Mouse (Mus musculus) forebrain, embryonic 14.5 days (tissue): ENCODE data around the gene Srek1ip1. TPM values are rescaled to one million over a fixed set of nuclear protein-coding genes. Genes with fewer than 3 reads are reported as not detected.

Experiments used
- ATAC-seq: fragments of 200-750 bp; cut with Nextera tagmentation; 2 replicates; pipeline ENCODE4 v1.8.0; 2017; ENCODE audit warnings: mild to moderate bottlenecking, moderate library complexity
- DNase-seq: peaks from one replicate; pipeline ENCODE4 v3.0.0-alpha.2; 2015; ENCODE audit warnings: low spot score
- H3K27ac ChIP-seq: fragments of 300-500 bp; sonication (generic); 2 replicates; pipeline ENCODE4 v1.5.1; 2014; ENCODE audit warnings: low read depth, mild to moderate bottlenecking, control low read depth, low read length, moderate library complexity
- H3K27me3 ChIP-seq: fragments of 300-500 bp; sonication (generic); replicated peaks from 2 replicates; pipeline ENCODE4 v1.6.1; 2014; ENCODE audit warnings: low read length, control low read depth, mixed read lengths; ENCODE audit not compliant: control insufficient read depth, insufficient read depth
- H3K36me3 ChIP-seq: fragments of 300-500 bp; sonication (generic); 2 replicates; pipeline ENCODE4 v1.6.1; 2014; ENCODE audit warnings: low read length, control low read depth; ENCODE audit not compliant: control insufficient read depth, insufficient read depth
- H3K4me1 ChIP-seq: fragments of 300-500 bp; sonication (generic); 2 replicates; pipeline ENCODE4 v1.6.1; 2014; ENCODE audit warnings: antibody characterized with exemption, low read length, control low read depth; ENCODE audit not compliant: control insufficient read depth, insufficient read depth
- H3K4me2 ChIP-seq: fragments of 300-500 bp; sonication (generic); 2 replicates; pipeline ENCODE4 v1.6.1; 2014; ENCODE audit warnings: mild to moderate bottlenecking, control low read depth, low read length
- H3K4me3 ChIP-seq: fragments of 300-500 bp; sonication (generic); 2 replicates; pipeline ENCODE4 v1.5.1; 2014; ENCODE audit warnings: low read depth, low read length, control low read depth
- H3K9ac ChIP-seq: fragments of 300-500 bp; sonication (generic); 2 replicates; pipeline ENCODE4 v1.6.1; 2014; ENCODE audit warnings: mild to moderate bottlenecking, low read length, control low read depth, moderate library complexity
- H3K9me3 ChIP-seq: fragments of 300-500 bp; sonication (generic); replicated peaks from 2 replicates; pipeline ENCODE4 v1.6.1; 2016; ENCODE audit warnings: low read length, control low read depth, mixed read lengths; ENCODE audit not compliant: control insufficient read depth
- WGBS: fragments of 180-500 bp; shearing (Covaris S2); extraction: QIAGEN DNeasy Blood & Tissue Kit; methylation state at CpG from one replicate; pipeline ENCODE4 v1.1.7; 2014; 5-methylcytosine and 5-hydroxymethylcytosine counted together
- polyA plus RNA-seq: library from polyadenylated mRNA; unstranded; fragments of >200 nt; fragmentation: Nextera tagmentation; extraction: Ambion mirVana; gene quantifications from 2 replicates; pipeline ENCODE4 v1.2.1, GENCODE M21; 2014

Srek1ip1 gene
- polyA plus RNA-seq, 1 experiment from 2014 or later, result 20.4 TPM

DNA sequence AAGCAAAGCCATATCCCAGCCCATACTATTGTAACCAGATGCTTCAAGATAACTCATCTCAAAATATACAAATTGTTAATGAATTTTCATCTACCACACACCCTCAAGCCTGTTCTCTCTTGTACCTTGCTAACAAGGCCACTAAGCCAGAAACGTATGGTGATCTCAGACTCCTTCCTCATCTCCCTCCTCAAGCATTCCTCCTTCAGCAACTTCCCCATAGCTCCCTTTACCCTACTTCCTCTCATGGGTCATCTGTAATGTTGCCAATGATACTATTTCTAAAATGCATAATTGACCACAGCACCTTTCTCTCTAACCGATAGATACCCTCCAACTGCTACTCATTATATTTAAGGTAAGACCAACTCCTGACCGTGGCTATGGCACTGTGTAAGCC lies 2.1 kb downstream of the Srek1ip1 start:
- no peak for ATAC-seq
- H3K27ac ChIP-seq, result no peak overlapping the region
- WGBS, result 89% methylated on average over 3 of the region's 3 CpGs
- no peak overlapping the region for H3K9ac ChIP-seq
- no peak overlapping the region for H3K4me3 ChIP-seq
- no peaks in the 10 kb centered on the region for H3K9me3 ChIP-seq
- no peaks in the 10 kb centered on the region for H3K27me3 ChIP-seq
- peaks cover 19% of the 10 kb centered on the region for H3K36me3 ChIP-seq
- H3K4me1 ChIP-seq, result no peaks in the 10 kb centered on the region
- no peak for DNase-seq
- no peak overlapping the region for H3K4me2 ChIP-seq

DNA sequence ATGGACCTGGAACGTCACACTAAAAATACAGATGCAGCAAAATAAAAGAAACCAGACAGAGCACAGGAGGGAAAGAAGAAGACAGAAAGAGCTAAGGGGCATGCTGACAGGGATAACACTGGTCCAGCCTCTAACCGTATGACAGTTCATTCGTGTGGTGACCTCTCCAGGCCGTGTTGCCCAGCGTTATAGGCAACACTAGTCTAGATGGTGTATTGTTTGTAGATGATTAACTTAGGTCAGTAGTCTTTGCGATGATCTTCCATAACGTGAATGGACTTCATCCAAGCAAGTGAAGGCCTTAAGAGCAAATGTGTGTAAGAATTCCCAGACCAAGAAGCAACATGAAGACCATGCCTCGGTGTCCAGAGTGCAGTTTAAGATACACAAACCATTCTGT lies 6.8 kb downstream of the Srek1ip1 start:
- Histone ChIP-seq H3K4me3 (no peak overlapping the region), H3K9me3 (no peaks in the 10 kb centered on the region), H3K27ac (no peak overlapping the region), H3K36me3 (peaks cover 25% of the 10 kb centered on the region), H3K4me2 (no peak overlapping the region), H3K27me3 (no peaks in the 10 kb centered on the region), H3K4me1 (no peaks in the 10 kb centered on the region), H3K9ac (no peak overlapping the region)
- DNase-seq (no peak), ATAC-seq (no peak)
- WGBS, result 94% methylated on average over 8 of the region's 8 CpGs

DNA sequence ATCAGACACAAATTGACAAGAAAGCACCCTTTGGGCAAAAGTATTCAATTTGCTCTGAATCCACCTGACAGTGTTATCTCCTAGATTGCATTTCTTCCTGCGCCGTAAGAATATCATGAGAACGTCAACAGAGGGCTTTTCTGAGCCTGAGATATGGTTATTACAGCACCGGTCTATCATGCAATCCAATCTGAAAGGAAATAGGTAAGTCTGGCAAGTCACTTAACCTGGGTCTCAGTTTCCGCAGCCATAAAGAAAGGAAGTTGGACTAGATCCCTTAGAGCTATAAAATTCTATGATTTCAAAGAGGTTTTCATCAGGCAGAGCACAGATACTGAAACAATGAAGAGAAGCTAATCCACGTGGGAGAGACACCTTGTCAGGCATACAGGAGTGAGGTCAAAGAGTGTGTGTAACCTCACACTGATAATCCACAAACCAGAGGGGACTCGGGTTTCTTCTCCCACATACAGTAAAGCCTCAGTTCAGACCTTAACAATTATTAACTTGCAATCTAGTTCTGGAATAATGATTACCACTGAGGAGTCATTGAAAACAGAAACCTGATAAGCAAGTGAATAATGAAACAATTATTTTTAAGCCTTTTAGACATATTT lies 7.4 kb downstream of the Srek1ip1 start:
- ATAC-seq, result no peak
- no peaks in the 10 kb centered on the region for H3K4me1 ChIP-seq

GRCm38 (mm10) chr13:104805681-104806080 lies 13.4 kb downstream of the Srek1ip1 start:
- ATAC-seq, result peak; percentile 48; the same call in 1 of the 2 replicates

More for the DNA sequence above, 7.4 kb downstream of the Srek1ip1 start:
- H3K36me3 ChIP-seq, result peaks cover 28% of the 10 kb centered on the region
- DNase-seq, result no peak
- no peak overlapping the region for H3K4me2 ChIP-seq
- H3K9ac ChIP-seq, result no peak overlapping the region
- no peaks in the 10 kb centered on the region for H3K9me3 ChIP-seq
- WGBS, result 85% methylated on average over 7 of the region's 7 CpGs
- no peak overlapping the region for H3K4me3 ChIP-seq
- H3K27ac ChIP-seq, result no peak overlapping the region
- H3K27me3 ChIP-seq, result no peaks in the 10 kb centered on the region

DNA sequence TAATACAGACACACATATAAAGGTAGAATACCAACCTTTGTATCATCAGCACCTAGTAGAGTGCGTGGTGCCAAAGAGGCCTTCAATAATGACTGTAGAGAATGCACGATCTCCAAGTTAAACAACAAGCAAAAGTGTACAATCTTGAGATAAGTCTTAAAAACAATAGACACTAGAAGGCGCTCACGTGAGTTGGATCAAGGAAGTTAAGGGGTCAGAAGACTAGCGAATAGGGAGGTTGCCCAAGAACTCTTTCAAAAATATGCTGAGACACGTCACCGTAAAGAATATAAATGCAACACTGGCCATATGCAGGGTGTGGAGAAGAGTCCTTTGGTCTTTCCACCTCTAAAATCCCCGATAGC lies 24.0 kb downstream of the Srek1ip1 start:
- Histone ChIP-seq H3K4me2 (peak overlapping the region; percentile 54), H3K27ac (peak overlapping the region; percentile 49; the same call in 1 of the 2 replicates), H3K27me3 (no peaks in the 10 kb centered on the region), H3K4me1 (peaks cover 15% of the 10 kb centered on the region), H3K9ac (peak overlapping the region; percentile 73), H3K9me3 (no peaks in the 10 kb centered on the region), H3K36me3 (0 out of 2 replicates have a peak, but pooled peaks cover 3% of the 10 kb centered on the region), H3K4me3 (peak overlapping the region; percentile 66)
- ATAC-seq, result no peak
- 6% methylated on average over 8 of the region's 8 CpGs for WGBS
- DNase-seq, result peak; percentile 19

More at GRCm38 (mm10) chr13:104805681-104806080, 13.4 kb downstream of the Srek1ip1 start:
- Histone ChIP-seq H3K9me3 (no peaks in the 10 kb centered on the region), H3K9ac (no peak overlapping the region), H3K27me3 (no peaks in the 10 kb centered on the region), H3K27ac (no peak overlapping the region), H3K4me3 (no peak overlapping the region), H3K36me3 (peaks cover 23% of the 10 kb centered on the region), H3K4me2 (no peak overlapping the region), H3K4me1 (no peaks in the 10 kb centered on the region)
- WGBS, result 58% methylated on average over 3 of the region's 3 CpGs
- DNase-seq, result peak; percentile 86

DNA sequence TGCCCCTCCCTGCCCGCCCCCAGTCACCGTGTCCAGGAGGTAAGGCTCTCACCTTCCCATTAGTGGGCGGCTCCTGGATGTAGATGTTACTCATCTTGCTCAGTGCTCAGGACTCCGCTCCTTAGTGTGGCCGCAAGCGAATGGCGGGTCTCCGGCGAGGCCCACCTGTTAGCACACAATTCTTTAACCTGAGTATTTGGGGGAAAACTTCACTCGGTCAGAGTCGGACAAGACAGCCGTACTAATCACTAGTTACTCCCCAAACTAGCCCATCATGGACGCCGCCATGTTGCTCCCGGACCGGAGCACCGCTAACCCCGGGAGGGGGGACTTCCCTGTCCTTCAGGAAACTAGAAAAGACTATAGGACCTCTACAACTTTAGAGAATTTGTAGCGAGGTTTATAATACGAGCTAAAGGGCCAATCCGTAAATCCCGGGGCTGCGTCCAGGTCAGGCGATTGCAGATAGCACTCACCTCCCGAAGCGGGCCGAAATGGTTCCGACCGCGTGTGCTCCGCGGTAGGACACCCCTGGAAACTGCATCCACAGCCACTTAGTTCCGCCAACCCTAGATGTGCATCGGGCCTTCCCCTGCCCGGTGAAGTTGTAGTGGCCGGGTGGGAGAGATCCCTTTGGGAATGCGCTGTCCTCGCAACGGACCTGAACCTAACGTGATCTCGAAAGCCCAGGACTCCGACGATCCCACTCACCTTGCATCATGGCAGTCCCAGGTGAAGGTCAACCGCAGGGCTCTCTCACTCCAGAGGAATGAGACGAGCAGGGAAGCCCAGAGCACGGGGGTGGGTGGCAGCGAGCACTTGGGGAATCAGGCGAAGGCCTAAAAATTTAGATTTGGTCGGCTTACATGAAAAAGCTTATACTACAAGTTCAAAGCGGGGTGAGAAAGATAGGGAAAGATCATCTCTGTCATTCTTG lies 24.6 kb downstream of the Srek1ip1 start, which contains the start of gene Cwc27:
Gene Cwc27 (minus strand): TSS at position 508 of the 937 bp plus-strand sequence.
- WGBS, result under 1% methylated on average over 50 of the region's 50 CpGs
- H3K27me3 ChIP-seq, result no peaks in the 10 kb centered on the region
- H3K36me3 ChIP-seq, result 0 out of 2 replicates have a peak, but pooled peaks cover 3% of the 10 kb centered on the region
- no peaks in the 10 kb centered on the region for H3K9me3 ChIP-seq
- H3K4me1 ChIP-seq, result peaks cover 15% of the 10 kb centered on the region
- peak within 1 kb of the TSS; percentile 54 for H3K4me2 ChIP-seq
- peak within 1 kb of the TSS; percentile 49 for H3K27ac ChIP-seq
- peak within 1 kb of the TSS; percentile 73 for H3K9ac ChIP-seq
- peak within 1 kb of the TSS; percentile 66 for H3K4me3 ChIP-seq
- DNase-seq, result peak; percentile 88
- ATAC-seq, result peak; percentile 98

DNA sequence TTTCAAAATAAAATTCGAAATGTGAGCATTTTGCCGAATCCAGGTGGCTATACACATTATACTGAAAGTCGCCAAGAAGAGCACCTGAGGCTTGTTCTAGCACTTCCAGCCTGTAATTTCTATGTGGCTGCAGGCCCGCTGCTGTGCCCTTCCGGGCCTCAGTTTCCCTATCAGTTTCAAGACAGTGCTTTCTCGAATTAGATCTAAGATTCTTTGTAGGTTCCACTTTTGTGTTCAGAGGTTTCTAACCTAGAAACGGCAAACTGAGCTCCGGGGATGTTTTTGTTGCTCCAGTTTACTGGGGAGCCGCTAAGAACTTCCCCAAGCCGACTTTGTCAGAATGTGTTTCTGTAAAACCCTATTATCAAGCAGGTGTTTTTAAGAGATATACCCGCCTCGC lies 25.4 kb downstream of the Srek1ip1 start:
- peak overlapping the region; percentile 73 for H3K9ac ChIP-seq
- ATAC-seq, result no peak
- H3K4me1 ChIP-seq, result peaks cover 15% of the 10 kb centered on the region
- H3K9me3 ChIP-seq, result no peaks in the 10 kb centered on the region
- peak overlapping the region; percentile 66 for H3K4me3 ChIP-seq
- no peaks in the 10 kb centered on the region for H3K27me3 ChIP-seq
- WGBS, result 58% methylated on average over 12 of the region's 12 CpGs
- peak overlapping the region; percentile 54 for H3K4me2 ChIP-seq
- 0 out of 2 replicates have a peak, but pooled peaks cover 3% of the 10 kb centered on the region for H3K36me3 ChIP-seq
- no peak for DNase-seq
- H3K27ac ChIP-seq, result no peak overlapping the region

GRCm38 (mm10) chr13:104821192-104821591 lies 28.9 kb downstream of the Srek1ip1 start:
- Histone ChIP-seq H3K4me3 (no peak overlapping the region), H3K27ac (no peak overlapping the region), H3K27me3 (no peaks in the 10 kb centered on the region), H3K4me1 (peaks cover 11% of the 10 kb centered on the region), H3K9ac (no peak overlapping the region), H3K9me3 (no peaks in the 10 kb centered on the region), H3K36me3 (0 out of 2 replicates have a peak, but pooled peaks cover 3% of the 10 kb centered on the region), H3K4me2 (no peak overlapping the region)
- DNase-seq (no peak), ATAC-seq (no peak)
